Mouse (Mus musculus) C2C12 (cell line): ENCODE data around the gene Kin.

Source experiments
- CEBPB ChIP-seq: IDR thresholded peaks from one replicate; pipeline ENCODE4 v1.6.1; 2011; ENCODE audit warnings: low read depth, mild to moderate bottlenecking, control low read depth, moderate library complexity
- CTCF ChIP-seq: IDR thresholded peaks from one replicate; pipeline ENCODE4 v1.5.1; 2011; ENCODE audit not compliant: control insufficient read depth, insufficient read depth, insufficient read length
- FOSL1 ChIP-seq: IDR thresholded peaks from one replicate; pipeline ENCODE4 v1.8.0; 2011; ENCODE audit warnings: mild to moderate bottlenecking, low read length; ENCODE audit not compliant: poor library complexity, insufficient read depth, severe bottlenecking
- MAX ChIP-seq: IDR thresholded peaks from one replicate; pipeline ENCODE4 v1.6.1; 2011; ENCODE audit warnings: mild to moderate bottlenecking, control low read depth
- MYOD1 ChIP-seq: IDR thresholded peaks from one replicate; pipeline ENCODE4 v1.6.1; 2011; ENCODE audit warnings: low read depth; ENCODE audit not compliant: control insufficient read depth, insufficient read length
- MYOG ChIP-seq: IDR thresholded peaks from one replicate; pipeline ENCODE4 v1.6.1; 2011; ENCODE audit not compliant: control insufficient read depth, insufficient read length; ENCODE audit errors: extremely low read depth
- USF1 ChIP-seq: IDR thresholded peaks from one replicate; pipeline ENCODE4 v1.6.1; 2011; ENCODE audit warnings: low read depth, mild to moderate bottlenecking, control low read depth, moderate library complexity

DNA sequence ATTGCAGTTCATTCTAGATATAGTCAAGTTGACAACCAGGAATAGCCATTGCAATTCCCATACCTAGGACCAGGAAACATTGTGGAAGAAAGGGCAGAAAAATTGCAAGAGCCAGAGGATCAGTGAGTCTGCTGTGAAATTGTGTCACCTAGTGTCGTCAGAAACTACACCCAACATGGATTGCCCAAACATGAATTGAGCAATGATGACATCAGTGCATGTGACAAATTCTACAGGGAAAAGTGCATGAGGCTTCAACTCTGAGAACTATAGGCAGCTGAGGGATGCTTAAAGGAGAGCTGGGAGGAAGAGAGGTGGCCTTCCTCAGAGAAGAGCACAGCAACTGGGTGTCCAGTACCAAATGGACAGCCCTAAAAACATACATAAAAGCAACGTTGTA, 56.9 kb downstream of the Kin start:
- TF ChIP-seq CTCF = no peak
- no peak for TF ChIP-seq USF1
- TF ChIP-seq MYOD1 = no peak
- TF ChIP-seq MYOG = no peak
- TF ChIP-seq CEBPB = no peak
- TF ChIP-seq MAX = no peak
- TF ChIP-seq FOSL1 = no peak
